Mouse (Mus musculus): ENCODE measurements at regions not wholly inside any gene's neighbourhood (a gene's known extent, or its start where the extent isn't known, plus 50 kb on each side); places are given as distances from the start of the nearest gene placed in this dataset.

DNA sequence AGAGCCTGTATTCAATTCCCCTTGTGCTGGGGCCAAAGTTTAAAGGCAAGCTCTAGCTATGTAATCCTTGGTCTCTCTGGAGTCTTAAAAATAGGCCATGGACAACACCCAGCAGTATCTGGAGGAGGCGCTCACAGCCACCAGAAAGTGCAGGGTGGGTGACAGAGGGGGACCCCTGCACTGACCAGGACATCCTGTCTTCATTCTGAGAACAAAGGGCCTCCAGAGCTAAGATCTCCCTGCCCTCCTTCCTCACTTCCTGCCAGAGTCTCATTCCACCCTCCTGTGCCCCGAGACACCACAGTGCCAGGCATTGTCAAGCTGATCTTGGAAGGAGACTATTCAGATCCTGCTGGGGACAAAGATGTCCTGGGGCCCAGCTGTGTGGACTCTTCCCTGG, 273.8 kb downstream of the Ajap1 start:
- TF ChIP-seq CTCF (conservative IDR thresholded peaks at IDR 0.05 in 1 of 2, IDR thresholded peaks at IDR 0.05 in 1 of 2; ENCODE audit: low read depth in 2 of 2, low read length in 2 of 2) (no peak), NELFE (IDR thresholded peaks at IDR 0.05; ENCODE audit: low read depth, low read length) (no peak), MYC (IDR thresholded peaks at IDR 0.05; ENCODE audit: low read depth, low read length) (no peak), ETS1 (conservative IDR thresholded peaks at IDR 0.05; ENCODE audit: low read depth, low read length) (no peak), MAX (IDR thresholded peaks at IDR 0.05; ENCODE audit: low read length) (no peak), RCOR1 (conservative IDR thresholded peaks at IDR 0.05; ENCODE audit: low read depth, low read length) (no peak)
